Mouse (Mus musculus): ENCODE data around the gene Map3k4.

DNA sequence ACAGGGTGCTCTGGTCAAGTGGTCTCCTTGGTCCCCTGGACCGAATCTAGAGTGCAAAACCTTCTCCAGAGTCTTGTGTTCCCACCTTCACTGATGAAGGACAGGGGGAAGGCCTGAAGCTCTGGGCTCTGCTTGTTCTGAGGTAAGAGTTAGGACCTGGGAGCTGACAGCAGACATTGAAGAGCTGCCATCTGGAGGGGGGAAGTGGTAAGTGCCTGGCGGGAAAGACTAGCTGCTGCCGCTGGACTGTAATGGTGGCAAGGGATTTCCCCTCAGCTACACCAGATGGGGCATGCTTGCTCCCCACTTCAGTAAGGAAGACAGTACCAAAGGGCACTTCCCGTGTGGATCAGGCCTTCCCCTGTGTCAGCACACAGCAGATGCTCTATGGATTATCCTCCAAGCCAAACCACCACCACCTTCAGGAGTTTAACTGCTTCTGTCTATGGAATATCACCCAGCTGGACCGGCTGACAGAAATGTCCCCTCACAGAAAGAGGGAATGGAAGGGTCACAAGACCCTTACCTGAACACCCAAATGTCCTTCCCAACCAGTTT, 48.9 kb upstream of the Map3k4 start:
- TF ChIP-seq CTCF (IDR thresholded peaks at IDR 0.05; ENCODE audit: low read depth, low read length) (no peak), TAL1 (conservative IDR thresholded peaks at IDR 0.05; ENCODE audit: low read depth, low read length) (no peak), GATA1 (IDR thresholded peaks at IDR 0.05; ENCODE audit: borderline replicate concordance, low read length) (no peak), POLR2AphosphoS5 (IDR thresholded peaks at IDR 0.05; ENCODE audit: insufficient replicate concordance, low read depth, low read length) (no peak)

Data from G1E (cell line).